Mouse (Mus musculus) kidney, adult 2 months (tissue): Measurements from ENCODE around the gene Baz1a. TPM values are rescaled to one million over a fixed set of nuclear protein-coding genes. Genes with fewer than 3 reads are reported as not detected.
A peak's percentile ranks its signal among the peaks of the same experiment; 100 is the strongest.
"Not testable (repeated sequence)": the region's sequence is repeated elsewhere in the genome, so short reads cannot be mapped to it uniquely, and the experiment has no call there.

Experiments
- DNase-seq: peaks from one replicate; pipeline ENCODE4 v3.0.0; 2021
- H3K27ac ChIP-seq: fragments of 200-500 bp; 2 replicates; pipeline ENCODE4 v1.5.1; 2012; ENCODE audit warnings: low read depth, low read length, control low read depth, inconsistent platforms; ENCODE audit not compliant: insufficient read depth
- H3K27me3 ChIP-seq: fragments of 200-500 bp; replicated peaks from 2 replicates; pipeline ENCODE4 v1.6.1; 2012; ENCODE audit warnings: mild to moderate bottlenecking, moderate library complexity, low read length, inconsistent platforms; ENCODE audit not compliant: control insufficient read depth, insufficient read depth
- H3K36me3 ChIP-seq: fragments of 200-500 bp; 2 replicates; pipeline ENCODE4 v1.6.1; 2012; ENCODE audit warnings: mild to moderate bottlenecking, moderate library complexity, low read length, inconsistent platforms; ENCODE audit not compliant: control insufficient read depth, insufficient read depth
- H3K4me1 ChIP-seq: fragments of 200-500 bp; 2 replicates; pipeline ENCODE4 v1.6.1; 2011; ENCODE audit warnings: low read length; ENCODE audit not compliant: control insufficient read depth, insufficient read depth
- H3K4me3 ChIP-seq: fragments of 200-500 bp; 2 replicates; pipeline ENCODE4 v1.5.1; 2011; ENCODE audit warnings: mild to moderate bottlenecking, low read depth, low read length, control low read depth; ENCODE audit not compliant: insufficient read depth
- CTCF ChIP-seq: fragments of 200-500 bp; conservative IDR thresholded peaks from 2 replicates; pipeline ENCODE4 v1.5.1; 2011; ENCODE audit warnings: low read depth, mild to moderate bottlenecking, control low read depth, low read length, moderate library complexity, mixed read lengths; ENCODE audit not compliant: insufficient read depth, insufficient read length
- POLR2A ChIP-seq: fragments of 200-500 bp; IDR thresholded peaks from one replicate; pipeline ENCODE4 v1.6.1; 2011; ENCODE audit warnings: low read depth, low read length, control low read depth
- WGBS: fragments of 180-500 bp; shearing (Covaris S2); methylation state at CpG from one replicate; pipeline ENCODE4 v1.1.7; 2018; 5-methylcytosine and 5-hydroxymethylcytosine counted together
- polyA plus RNA-seq: library from polyadenylated mRNA; depleted of rRNA; stranded (reverse); fragments of >200 nt; gene quantifications from 2 replicates; pipeline ENCODE4 v1.2.3, GENCODE M21; 2012

Gene Baz1a
- polyA plus RNA-seq, 1 experiment: 3.8 TPM

DNA sequence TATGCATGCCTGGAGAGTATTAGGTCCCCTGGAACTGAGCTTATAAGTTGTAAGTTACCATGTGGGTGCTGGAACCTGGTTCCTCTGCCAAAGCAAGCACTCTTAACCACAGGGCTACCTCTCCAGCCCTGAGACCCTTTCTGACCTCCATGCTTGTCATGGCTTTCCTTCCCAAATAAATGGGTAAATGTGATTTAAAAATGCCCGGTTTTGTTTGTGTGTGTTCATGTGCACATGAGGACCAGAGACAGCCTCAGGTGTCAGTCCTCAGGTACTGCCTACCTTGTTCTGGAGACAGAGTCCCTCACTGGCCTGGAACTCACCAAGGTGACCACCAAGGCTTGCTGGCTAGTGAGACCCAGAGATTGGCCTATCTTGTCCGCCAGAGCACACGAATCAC lies 9.8 kb downstream of the Baz1a start:
- H3K36me3 ChIP-seq: no peaks in the 10 kb centered on the region
- H3K4me1 ChIP-seq: no peaks in the 10 kb centered on the region
- no peak overlapping the region for H3K4me3 ChIP-seq
- DNase-seq: no peak
- no peaks in the 10 kb centered on the region for H3K27me3 ChIP-seq
- WGBS: 91% methylated on average over 3 of the region's 3 CpGs
- H3K27ac ChIP-seq: no peak overlapping the region
- TF ChIP-seq CTCF (no peak), POLR2A (no peak)

DNA sequence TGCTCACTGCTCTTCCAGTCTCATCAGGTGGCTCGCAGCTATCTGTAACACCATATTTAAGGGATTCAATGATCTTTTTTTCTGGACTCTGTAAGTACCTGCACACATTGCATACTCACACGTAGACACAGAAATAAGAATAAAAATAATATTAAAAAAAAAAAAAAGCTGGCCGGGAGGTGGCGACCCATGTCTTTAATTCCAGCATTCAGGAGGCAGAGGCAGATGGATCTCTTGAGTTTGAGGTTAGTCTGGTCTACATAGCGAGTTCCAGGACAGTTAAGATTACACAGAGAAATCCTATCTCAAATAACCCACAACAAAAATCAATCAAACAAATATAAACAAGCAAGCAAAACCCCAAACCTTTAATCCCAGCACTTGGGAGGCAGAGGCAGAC lies 10.3 kb downstream of the Baz1a start:
- Histone ChIP-seq H3K27me3 (no peaks in the 10 kb centered on the region), H3K36me3 (no peaks in the 10 kb centered on the region), H3K27ac (no peak overlapping the region), H3K4me1 (no peaks in the 10 kb centered on the region), H3K4me3 (no peak overlapping the region)
- no peak for DNase-seq
- no peak for TF ChIP-seq POLR2A
- TF ChIP-seq CTCF: no peak
- 92% methylated on average over 5 of the region's 5 CpGs for WGBS

GRCm38 (mm10) chr12:55002532-55002931 lies 11.6 kb downstream of the Baz1a start:
- not testable (repeated sequence) for H3K4me3 ChIP-seq, DNase-seq, H3K36me3 ChIP-seq, H3K27me3 ChIP-seq, H3K4me1 ChIP-seq, H3K27ac ChIP-seq
- 91% methylated on average over 7 of the region's 7 CpGs for WGBS

DNA sequence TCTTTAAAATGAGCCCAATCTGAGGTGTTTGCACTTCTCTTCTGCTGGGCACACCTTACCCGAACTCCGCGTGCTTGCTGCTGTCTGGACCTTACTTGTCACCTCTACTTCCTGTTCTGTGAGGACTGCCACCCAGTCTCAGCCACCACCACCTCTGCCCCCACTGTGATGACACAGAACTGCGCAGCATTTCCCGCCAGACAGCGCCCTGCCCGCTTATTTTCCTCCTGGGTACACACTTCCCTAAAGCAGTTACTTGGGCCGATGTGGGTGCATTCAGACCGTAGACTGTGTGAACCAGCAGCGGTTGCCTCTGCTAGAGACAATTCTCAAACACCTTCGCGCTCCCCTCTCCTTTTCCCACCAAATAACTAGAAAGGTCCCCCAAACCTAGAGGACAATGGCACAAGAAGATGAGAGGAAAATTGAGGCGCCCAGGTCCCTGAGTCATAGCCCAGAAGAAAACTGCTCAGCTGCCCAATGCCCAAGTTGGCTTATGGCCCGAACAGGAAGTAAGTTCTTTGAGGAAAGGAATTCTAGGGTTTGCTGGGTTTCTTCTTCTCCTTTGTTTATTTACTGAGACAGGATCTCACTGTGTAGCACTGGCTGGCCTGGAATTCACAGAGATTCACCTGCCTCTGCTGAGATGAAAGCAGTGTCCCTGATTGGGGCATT lies 15.0 kb downstream of the Baz1a start:
- no peak overlapping the region for H3K4me3 ChIP-seq
- WGBS: 81% methylated on average over 14 of the region's 14 CpGs
- peak; percentile 34 for DNase-seq
- TF ChIP-seq POLR2A (no peak), CTCF (no peak)
- no peak overlapping the region for H3K27ac ChIP-seq
- no peaks in the 10 kb centered on the region for H3K4me1 ChIP-seq
- H3K36me3 ChIP-seq: no peaks in the 10 kb centered on the region
- H3K27me3 ChIP-seq: no peaks in the 10 kb centered on the region

DNA sequence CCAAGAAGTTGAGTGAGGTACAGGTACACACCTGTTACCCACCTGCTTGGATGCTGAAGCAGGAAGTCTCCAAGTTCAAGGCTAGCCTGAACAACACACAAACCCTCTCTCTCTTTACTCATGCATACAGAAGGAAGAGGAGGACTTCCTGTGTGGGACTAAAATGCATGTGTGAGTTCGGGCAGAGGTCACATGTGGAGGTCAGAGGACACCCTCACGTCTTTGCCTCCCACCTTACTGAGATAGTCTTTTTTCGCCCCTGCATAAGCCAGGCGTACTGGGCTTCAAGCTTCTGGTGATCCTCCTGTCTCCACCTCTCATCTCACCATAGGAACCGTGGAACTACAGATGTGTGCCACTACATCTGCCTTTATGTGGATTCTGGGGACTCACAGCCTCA lies 15.7 kb downstream of the Baz1a start:
- no peaks in the 10 kb centered on the region for H3K36me3 ChIP-seq
- 64% methylated on average over 5 of the region's 5 CpGs for WGBS
- no peaks in the 10 kb centered on the region for H3K27me3 ChIP-seq
- DNase-seq: no peak
- H3K4me3 ChIP-seq: no peak overlapping the region
- H3K27ac ChIP-seq: no peak overlapping the region
- H3K4me1 ChIP-seq: no peaks in the 10 kb centered on the region
- TF ChIP-seq CTCF (no peak), POLR2A (no peak)

GRCm38 (mm10) chr12:54996979-54997474 lies 17.1 kb downstream of the Baz1a start:
- H3K27me3 ChIP-seq: no peaks in the 10 kb centered on the region
- no peak overlapping the region for H3K4me3 ChIP-seq
- no peaks in the 10 kb centered on the region for H3K4me1 ChIP-seq
- WGBS: 92% methylated on average over 6 of the region's 6 CpGs
- TF ChIP-seq POLR2A (no peak), CTCF (no peak)
- no peak for DNase-seq
- no peak overlapping the region for H3K27ac ChIP-seq
- H3K36me3 ChIP-seq: no peaks in the 10 kb centered on the region

GRCm38 (mm10) chr12:54995965-54996364 lies 18.2 kb downstream of the Baz1a start:
- H3K27ac ChIP-seq: no peak overlapping the region
- H3K27me3 ChIP-seq: no peaks in the 10 kb centered on the region
- 60% methylated on average over 3 of the region's 3 CpGs for WGBS
- TF ChIP-seq CTCF: no peak
- no peak for TF ChIP-seq POLR2A
- no peaks in the 10 kb centered on the region for H3K36me3 ChIP-seq
- no peaks in the 10 kb centered on the region for H3K4me1 ChIP-seq
- no peak overlapping the region for H3K4me3 ChIP-seq
- DNase-seq: no peak

GRCm38 (mm10) chr12:54994418-54994817 lies 19.7 kb downstream of the Baz1a start:
- WGBS: 90% methylated on average over 4 of the region's 4 CpGs
- H3K36me3 ChIP-seq: no peaks in the 10 kb centered on the region
- TF ChIP-seq POLR2A: no peak
- TF ChIP-seq CTCF: no peak
- H3K27me3 ChIP-seq: no peaks in the 10 kb centered on the region
- H3K4me3 ChIP-seq: no peak overlapping the region
- no peak for DNase-seq
- H3K27ac ChIP-seq: no peak overlapping the region
- no peaks in the 10 kb centered on the region for H3K4me1 ChIP-seq
